Mouse (Mus musculus): Measurements from ENCODE around the gene Apol11b. TPM values are rescaled to one million over a fixed set of nuclear protein-coding genes. Genes with fewer than 3 reads are reported as not detected.
"Not testable (repeated sequence)": the region's sequence is repeated elsewhere in the genome, so short reads cannot be mapped to it uniquely, and the experiment has no call there.

Apol11b gene
- polyA plus RNA-seq (2014; fragmentation: Nextera tagmentation; extraction: Ambion mirVana) = not detected in 2 replicates

DNA sequence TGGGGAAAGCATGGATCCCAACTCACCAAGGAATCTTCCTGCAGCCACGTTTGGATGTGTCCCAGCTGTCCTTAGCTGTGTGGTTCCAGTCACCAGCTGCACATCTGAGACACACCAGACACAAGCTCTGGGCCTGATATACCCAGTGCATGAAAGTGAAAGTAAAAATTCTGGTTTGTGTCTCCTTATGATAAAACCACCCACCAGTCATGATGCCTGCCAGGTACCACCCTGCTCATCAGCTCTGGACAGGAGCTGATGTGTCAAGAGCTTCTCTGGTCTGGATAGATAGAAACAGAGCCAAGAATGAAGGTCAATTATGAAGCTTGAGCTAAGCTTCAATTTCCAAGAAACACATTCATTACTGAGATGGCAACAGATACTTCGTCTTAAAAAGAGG lies at the start of gene Apol11b:
Apol11b (minus strand) TSS at position 111 of the 400 bp plus-strand sequence.
- not testable (repeated sequence) for H3K36me3 ChIP-seq (ENCODE audit: control insufficient read depth, insufficient read depth, low read length); DNase-seq (ENCODE audit: low spot score); H3K4me2 ChIP-seq (replicated peaks; ENCODE audit: low read depth, low read length); H3K27me3 ChIP-seq (ENCODE audit: control insufficient read depth, insufficient read depth, low read length); H3K4me1 ChIP-seq (replicated peaks; ENCODE audit: control insufficient read depth, insufficient read depth, low read length); H3K27ac ChIP-seq (ENCODE audit: low read depth, low read length); H3K9me3 ChIP-seq (ENCODE audit: control insufficient read depth, low read length); H3K9ac ChIP-seq (ENCODE audit: low read depth, low read length); ATAC-seq (ENCODE audit: low FRiP score); H3K4me3 ChIP-seq (ENCODE audit: low read depth, low read length)
- WGBS = 78% methylated on average over 2 of the region's 2 CpGs

DNA sequence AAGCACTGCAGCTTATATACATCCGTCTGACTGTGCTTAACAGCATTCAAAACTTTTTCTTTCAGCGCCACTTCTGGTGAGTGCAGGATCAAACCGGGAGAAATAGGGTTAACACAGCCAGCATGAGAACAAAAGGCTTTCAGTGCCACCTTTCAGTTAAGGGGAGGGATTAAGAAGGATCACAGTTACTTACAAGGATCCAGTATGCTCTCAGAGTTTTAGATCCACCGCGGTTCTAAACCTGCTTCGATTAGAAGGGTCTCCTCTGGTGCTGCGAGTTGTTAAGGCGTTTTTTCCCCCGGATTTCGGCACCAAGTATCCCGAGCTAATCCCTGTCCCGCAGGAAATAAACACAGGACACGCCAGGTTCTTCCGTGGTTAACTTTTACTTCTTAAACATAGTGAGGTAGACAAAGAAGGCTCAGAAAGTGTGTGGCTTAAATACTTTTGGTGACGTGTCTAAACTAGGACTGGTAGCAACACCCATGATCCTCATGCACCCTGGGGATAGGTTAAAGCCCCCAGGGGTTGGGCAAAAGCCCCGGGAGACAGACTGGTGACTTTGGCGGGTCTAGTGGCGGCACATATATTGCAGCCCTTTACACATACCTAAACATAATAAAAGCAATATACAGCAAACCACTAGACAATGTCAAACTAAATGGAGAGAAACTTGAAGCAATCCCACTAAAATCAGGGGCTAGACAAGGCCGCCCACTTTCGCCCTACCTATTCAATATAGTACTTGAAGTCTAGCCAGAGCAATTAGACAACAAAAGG lies 48.6 kb upstream of the Apol11b start:
- H3K36me3 ChIP-seq (ENCODE audit: control insufficient read depth, insufficient read depth, low read length); H3K4me1 ChIP-seq (replicated peaks; ENCODE audit: control insufficient read depth, insufficient read depth, low read length); H3K9me3 ChIP-seq (ENCODE audit: control insufficient read depth, low read length); ATAC-seq (ENCODE audit: low FRiP score); H3K27ac ChIP-seq (ENCODE audit: low read depth, low read length); H3K27me3 ChIP-seq (ENCODE audit: control insufficient read depth, insufficient read depth, low read length): not testable (repeated sequence)
- Histone ChIP-seq H3K9ac (ENCODE audit: low read depth, low read length) (peak overlapping the region; percentile 34; the same call in 1 of the 2 replicates), H3K4me2 (replicated peaks; ENCODE audit: low read depth, low read length) (peak overlapping the region; percentile 43), H3K4me3 (ENCODE audit: low read depth, low read length) (peak overlapping the region; percentile 25)
- peak; percentile 33 for DNase-seq (ENCODE audit: low spot score)
- WGBS = 10% methylated on average over 19 of the region's 20 CpGs

DNA sequence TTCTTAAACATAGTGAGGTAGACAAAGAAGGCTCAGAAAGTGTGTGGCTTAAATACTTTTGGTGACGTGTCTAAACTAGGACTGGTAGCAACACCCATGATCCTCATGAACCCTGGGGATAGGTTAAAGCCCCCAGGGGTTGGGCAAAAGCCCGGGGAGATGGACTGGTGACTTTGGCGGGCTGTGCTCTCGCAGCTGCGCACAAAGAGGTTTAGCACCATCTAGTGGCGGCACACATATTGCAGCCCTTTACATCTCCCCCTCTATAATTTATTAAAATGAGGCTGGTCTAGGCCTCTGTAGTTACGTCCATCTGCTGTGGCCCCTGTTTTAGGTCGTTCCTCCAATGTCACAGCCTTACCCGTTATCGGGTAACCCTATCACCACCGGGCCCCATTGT lies 40.9 kb upstream of the Apol11b start:
- not testable (repeated sequence) for H3K4me3 ChIP-seq (ENCODE audit: low read depth, low read length); H3K36me3 ChIP-seq (ENCODE audit: control insufficient read depth, insufficient read depth, low read length); H3K27me3 ChIP-seq (ENCODE audit: control insufficient read depth, insufficient read depth, low read length); ATAC-seq (ENCODE audit: low FRiP score); H3K27ac ChIP-seq (ENCODE audit: low read depth, low read length); H3K4me2 ChIP-seq (replicated peaks; ENCODE audit: low read depth, low read length); H3K4me1 ChIP-seq (replicated peaks; ENCODE audit: control insufficient read depth, insufficient read depth, low read length); H3K9me3 ChIP-seq (ENCODE audit: control insufficient read depth, low read length); H3K9ac ChIP-seq (ENCODE audit: low read depth, low read length)
- WGBS = 10% methylated on average over 9 of the region's 11 CpGs
- DNase-seq (ENCODE audit: low spot score) = peak; percentile 74

DNA sequence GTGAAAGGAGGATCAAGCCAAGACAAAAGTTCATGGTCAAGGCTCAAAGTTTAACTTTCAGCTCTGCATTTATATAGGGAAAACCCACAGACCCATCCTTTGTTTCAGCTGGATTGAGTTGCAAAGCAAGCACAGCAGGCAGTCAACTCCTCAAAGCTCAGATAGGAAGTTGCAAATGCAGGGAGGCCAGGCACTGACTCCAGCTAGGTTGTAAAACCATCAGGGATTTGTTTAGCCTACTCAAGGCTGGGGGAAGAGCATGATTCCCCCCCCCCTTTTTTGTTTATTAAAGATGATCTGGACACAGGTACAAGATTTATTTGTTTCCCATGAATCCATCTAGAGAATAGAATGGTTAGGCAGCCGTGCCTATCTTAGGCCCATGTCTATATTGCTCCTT lies 31.0 kb upstream of the Apol11b start:
- H3K4me2 ChIP-seq (replicated peaks; ENCODE audit: low read depth, low read length); H3K4me1 ChIP-seq (replicated peaks; ENCODE audit: control insufficient read depth, insufficient read depth, low read length); H3K9me3 ChIP-seq (ENCODE audit: control insufficient read depth, low read length); H3K27ac ChIP-seq (ENCODE audit: low read depth, low read length); H3K9ac ChIP-seq (ENCODE audit: low read depth, low read length); ATAC-seq (ENCODE audit: low FRiP score); H3K27me3 ChIP-seq (ENCODE audit: control insufficient read depth, insufficient read depth, low read length); DNase-seq (ENCODE audit: low spot score); H3K36me3 ChIP-seq (ENCODE audit: control insufficient read depth, insufficient read depth, low read length); H3K4me3 ChIP-seq (ENCODE audit: low read depth, low read length): not testable (repeated sequence)
- 74% methylated on average over 1 of the region's 1 CpGs for WGBS

DNA sequence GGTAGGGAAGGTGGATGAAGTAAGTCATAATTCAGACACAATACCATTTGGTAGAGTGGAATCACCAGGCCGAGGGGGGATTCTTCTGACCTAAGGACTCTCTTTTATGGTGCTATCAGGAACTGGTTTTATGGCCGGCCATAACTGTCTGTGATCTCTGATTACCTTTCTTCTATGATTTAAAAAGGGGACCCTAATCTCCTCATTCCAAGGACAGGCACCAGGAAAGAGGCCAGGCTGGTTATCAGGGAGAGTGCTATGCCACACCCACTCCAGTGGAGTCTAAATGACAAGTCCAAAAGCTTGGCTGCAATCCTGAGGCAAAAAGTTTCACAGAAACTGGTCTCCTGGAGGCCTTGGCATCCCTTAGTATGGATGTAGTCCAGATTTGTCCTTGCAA lies 18.8 kb upstream of the Apol11b start:
- H3K27me3 ChIP-seq (ENCODE audit: control insufficient read depth, insufficient read depth, low read length); DNase-seq (ENCODE audit: low spot score); H3K9ac ChIP-seq (ENCODE audit: low read depth, low read length); H3K4me3 ChIP-seq (ENCODE audit: low read depth, low read length); H3K36me3 ChIP-seq (ENCODE audit: control insufficient read depth, insufficient read depth, low read length); ATAC-seq (ENCODE audit: low FRiP score); H3K4me1 ChIP-seq (replicated peaks; ENCODE audit: control insufficient read depth, insufficient read depth, low read length); H3K9me3 ChIP-seq (ENCODE audit: control insufficient read depth, low read length); H3K4me2 ChIP-seq (replicated peaks; ENCODE audit: low read depth, low read length); H3K27ac ChIP-seq (ENCODE audit: low read depth, low read length): not testable (repeated sequence)
- 87% methylated on average over 2 of the region's 2 CpGs for WGBS

DNA sequence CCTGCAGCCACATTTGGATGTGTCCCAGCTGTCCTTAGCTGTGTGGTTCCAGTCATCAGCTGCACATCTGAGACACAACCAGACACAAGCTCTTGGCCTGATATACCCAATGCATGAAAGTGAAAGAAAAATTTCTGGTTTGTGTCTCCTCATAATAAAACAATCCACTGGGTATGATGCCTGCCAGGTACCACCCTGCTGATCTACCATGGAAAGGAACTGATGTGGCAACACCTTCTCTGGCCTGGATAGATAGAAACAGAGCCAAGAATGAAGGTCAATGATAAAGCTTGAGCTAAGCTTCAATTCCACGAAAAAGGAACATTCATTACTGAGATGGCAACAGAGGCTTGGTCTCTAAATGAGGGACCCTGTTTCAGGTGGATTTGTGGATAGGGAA lies 16.7 kb upstream of the Apol11b start:
- H3K4me1 ChIP-seq (replicated peaks; ENCODE audit: control insufficient read depth, insufficient read depth, low read length); H3K4me2 ChIP-seq (replicated peaks; ENCODE audit: low read depth, low read length); ATAC-seq (ENCODE audit: low FRiP score); DNase-seq (ENCODE audit: low spot score); H3K36me3 ChIP-seq (ENCODE audit: control insufficient read depth, insufficient read depth, low read length); H3K9ac ChIP-seq (ENCODE audit: low read depth, low read length); H3K27ac ChIP-seq (ENCODE audit: low read depth, low read length); H3K4me3 ChIP-seq (ENCODE audit: low read depth, low read length); H3K27me3 ChIP-seq (ENCODE audit: control insufficient read depth, insufficient read depth, low read length); H3K9me3 ChIP-seq (ENCODE audit: control insufficient read depth, low read length): not testable (repeated sequence)
- WGBS = 94% methylated on average over 1 of the region's 1 CpGs

DNA sequence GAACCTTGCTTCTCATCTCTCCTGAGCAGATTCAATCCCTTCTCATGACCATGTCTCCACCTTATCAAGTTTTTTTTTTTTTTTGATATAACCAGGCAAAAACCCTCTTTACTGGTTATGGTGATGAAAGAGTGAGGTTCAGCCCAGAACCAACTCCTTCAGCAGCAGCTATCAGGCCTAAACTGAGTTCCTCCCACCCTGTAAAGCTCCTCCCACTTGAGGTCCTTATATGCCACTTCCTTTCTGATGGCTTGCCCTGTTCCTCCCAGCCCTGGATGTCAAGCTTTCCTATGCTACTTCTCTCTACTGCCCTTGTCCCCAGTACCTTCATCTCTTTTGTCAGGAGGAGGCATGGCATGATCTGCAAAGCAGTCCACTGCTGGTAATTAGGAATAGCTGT lies 8.1 kb upstream of the Apol11b start:
- not testable (repeated sequence) for H3K9me3 ChIP-seq (ENCODE audit: control insufficient read depth, low read length); H3K9ac ChIP-seq (ENCODE audit: low read depth, low read length); H3K4me1 ChIP-seq (replicated peaks; ENCODE audit: control insufficient read depth, insufficient read depth, low read length); DNase-seq (ENCODE audit: low spot score); H3K36me3 ChIP-seq (ENCODE audit: control insufficient read depth, insufficient read depth, low read length); ATAC-seq (ENCODE audit: low FRiP score); H3K4me3 ChIP-seq (ENCODE audit: low read depth, low read length); H3K27ac ChIP-seq (ENCODE audit: low read depth, low read length); H3K27me3 ChIP-seq (ENCODE audit: control insufficient read depth, insufficient read depth, low read length); H3K4me2 ChIP-seq (replicated peaks; ENCODE audit: low read depth, low read length)

DNA sequence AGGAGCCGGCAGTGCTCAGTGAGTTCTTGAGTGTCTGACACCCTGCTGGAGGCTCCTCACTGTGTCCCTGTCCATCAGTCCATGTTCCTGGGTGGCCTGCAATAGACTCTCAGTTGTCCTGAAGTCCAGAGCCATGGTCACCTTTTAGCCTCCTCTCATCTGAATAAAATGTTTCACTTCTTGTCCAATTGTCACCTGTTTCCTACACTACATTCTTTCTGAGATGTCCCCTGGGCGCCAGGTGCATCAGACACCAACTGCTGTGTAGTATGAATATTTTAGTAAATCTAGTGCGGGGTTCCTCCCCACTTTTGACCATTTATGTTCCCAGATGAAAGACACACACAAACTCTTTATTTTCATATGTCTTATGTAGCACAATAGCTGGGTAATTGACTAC lies 13.3 kb downstream of the Apol11b start:
- H3K36me3 ChIP-seq (ENCODE audit: control insufficient read depth, insufficient read depth, low read length); H3K4me3 ChIP-seq (ENCODE audit: low read depth, low read length); H3K27ac ChIP-seq (ENCODE audit: low read depth, low read length); H3K27me3 ChIP-seq (ENCODE audit: control insufficient read depth, insufficient read depth, low read length); H3K9ac ChIP-seq (ENCODE audit: low read depth, low read length); DNase-seq (ENCODE audit: low spot score); H3K9me3 ChIP-seq (ENCODE audit: control insufficient read depth, low read length); H3K4me2 ChIP-seq (replicated peaks; ENCODE audit: low read depth, low read length); H3K4me1 ChIP-seq (replicated peaks; ENCODE audit: control insufficient read depth, insufficient read depth, low read length); ATAC-seq (ENCODE audit: low FRiP score): not testable (repeated sequence)
- WGBS = 83% methylated on average over 3 of the region's 3 CpGs

DNA sequence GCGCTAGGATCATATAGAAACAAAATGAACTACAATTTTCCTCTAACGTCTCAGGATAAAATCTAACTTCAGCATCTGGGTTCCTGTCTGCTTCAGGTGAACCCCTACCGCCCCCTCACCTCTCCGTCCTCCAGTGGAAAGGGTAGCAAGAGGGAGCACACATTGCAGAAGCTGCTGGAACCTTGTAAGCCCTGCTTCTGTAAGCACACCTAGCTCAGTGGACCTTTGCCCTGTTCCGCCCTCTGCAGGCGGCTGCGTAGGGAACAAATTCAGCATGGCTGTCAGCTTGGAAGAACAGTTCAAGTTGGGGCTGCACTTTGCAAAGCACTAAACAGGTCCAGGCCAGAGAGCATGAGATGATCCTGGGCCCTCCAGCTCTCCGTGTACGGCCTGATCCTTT lies 14.4 kb downstream of the Apol11b start:
- not testable (repeated sequence) for H3K9me3 ChIP-seq (ENCODE audit: control insufficient read depth, low read length); H3K27me3 ChIP-seq (ENCODE audit: control insufficient read depth, insufficient read depth, low read length); H3K4me1 ChIP-seq (replicated peaks; ENCODE audit: control insufficient read depth, insufficient read depth, low read length); H3K4me2 ChIP-seq (replicated peaks; ENCODE audit: low read depth, low read length); DNase-seq (ENCODE audit: low spot score); H3K4me3 ChIP-seq (ENCODE audit: low read depth, low read length); ATAC-seq (ENCODE audit: low FRiP score); H3K9ac ChIP-seq (ENCODE audit: low read depth, low read length); H3K36me3 ChIP-seq (ENCODE audit: control insufficient read depth, insufficient read depth, low read length); H3K27ac ChIP-seq (ENCODE audit: low read depth, low read length)
- WGBS = 56% methylated on average over 9 of the region's 9 CpGs
